Mouse (Mus musculus): ENCODE results near the gene Immp2l.

- TF ChIP-seq GATA1 (IDR thresholded peaks at IDR 0.05; ENCODE audit: borderline replicate concordance, low read length), result no peak
- TF ChIP-seq FLI1 (IDR thresholded peaks at IDR 0.05; ENCODE audit: low read length), result no peak
These were observed 750.9 kb downstream of the Immp2l start for GRCm38 (mm10) chr12:41774623-41775323.
